Comparison of ENCODE assay signal across 7 mouse cellular contexts in the genomic region with DNA sequence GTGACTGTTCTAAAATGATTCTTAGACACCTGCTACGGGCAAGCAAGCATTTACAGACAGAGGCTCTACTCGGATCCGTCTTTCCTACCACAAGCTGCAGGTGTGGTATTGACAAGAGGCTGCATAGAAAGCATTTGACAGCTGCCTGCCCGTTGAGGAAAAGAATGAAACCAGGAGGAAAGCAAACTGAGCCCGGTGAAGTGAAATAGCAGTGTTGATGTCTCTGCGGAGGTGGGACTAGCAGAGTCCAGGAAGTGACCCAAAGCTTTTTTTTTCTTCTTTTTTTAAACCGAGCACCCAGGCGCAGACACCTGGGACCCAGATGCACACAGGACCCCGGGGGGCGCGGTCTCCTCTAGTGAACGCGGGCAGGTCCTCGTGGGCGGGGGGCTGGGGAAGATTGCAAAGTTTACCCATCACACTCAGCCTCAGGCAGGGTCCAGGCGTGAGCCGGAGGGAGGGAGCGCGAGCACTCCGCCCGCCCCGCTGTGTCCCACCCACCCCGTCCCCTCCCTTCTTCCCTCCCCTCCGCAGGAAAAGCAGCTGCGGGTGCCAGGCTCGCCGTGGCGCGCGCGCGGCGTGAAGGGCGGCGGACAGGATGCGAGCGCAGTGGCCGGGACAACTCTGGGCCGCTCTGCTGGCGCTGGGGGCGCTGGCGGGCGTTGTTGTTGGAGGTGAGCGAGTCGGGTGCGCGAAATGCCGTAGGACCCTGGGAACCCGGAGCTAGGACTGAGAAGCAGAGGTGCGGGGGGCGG. TPM values are rescaled to one million over a fixed set of nuclear protein-coding genes. Genes with fewer than 3 reads are reported as not detected.
DNase-seq lines count a peak whose midpoint lies in the region; ATAC-seq and TF ChIP-seq lines count a peak whose summit lies in the region.

A gene (plus strand): TSS at position 510 of the 755 bp plus-strand sequence.

- peaks cover 11% of the 10 kb centered on the region for H3K27me3 ChIP-seq in intestine, postnatal 0 days (replicated peaks; ENCODE audit: control insufficient read depth, insufficient read depth, low read length)
- peaks cover 26% of the 10 kb centered on the region for H3K27me3 ChIP-seq in limb, embryonic 15.5 days
- H3K27me3 ChIP-seq in midbrain, embryonic 15.5 days (replicated peaks), result peaks cover 18% of the 10 kb centered on the region

- peak; percentile 86 for DNase-seq in adrenal gland, adult 2 months
- DNase-seq in embryo, embryonic 11 days, result peak; percentile 88
- DNase-seq in heart, adult 11 months, result peak; percentile 97
- DNase-seq in spleen, postnatal 14 days (ENCODE audit: low spot score in 2 of 2), result peak; percentile 53 to 71

- H3K9ac ChIP-seq in intestine, postnatal 0 days (ENCODE audit: low read depth, low read length), result peak within 1 kb of the TSS; percentile 50
- peak within 1 kb of the TSS; percentile 39 for H3K9ac ChIP-seq in limb, embryonic 15.5 days
- peak within 1 kb of the TSS; percentile 41 for H3K9ac ChIP-seq in midbrain, embryonic 15.5 days

- WGBS in intestine, postnatal 0 days, result 1% methylated on average over 50 of the region's 51 CpGs
- 1% methylated on average over 45 of the region's 51 CpGs for WGBS in limb, embryonic 15.5 days
- under 1% methylated on average over 48 of the region's 51 CpGs for WGBS in midbrain, embryonic 15.5 days

- peak; percentile 73 for ATAC-seq in intestine, postnatal 0 days
- ATAC-seq in limb, embryonic 15.5 days (ENCODE audit: insufficient number of reproducible peaks, low FRiP score, low TSS enrichment, low read depth), result peak; percentile 62; the same call in 1 of the 2 replicates
- peak; percentile 90 for ATAC-seq in midbrain, embryonic 15.5 days (replicated peaks)

- 0 out of 2 replicates have a peak, but pooled peaks cover 3% of the 10 kb centered on the region for H3K4me1 ChIP-seq in intestine, postnatal 0 days (replicated peaks; ENCODE audit: control insufficient read depth, insufficient read depth, low read length)
- H3K4me1 ChIP-seq in limb, embryonic 15.5 days, result peaks cover 10% of the 10 kb centered on the region
- peaks cover 7% of the 10 kb centered on the region; the same call in 1 of the 2 replicates for H3K4me1 ChIP-seq in midbrain, embryonic 15.5 days

- no peaks in the 10 kb centered on the region for H3K9me3 ChIP-seq in intestine, postnatal 0 days (ENCODE audit: control insufficient read depth)
- H3K9me3 ChIP-seq in limb, embryonic 15.5 days, result no peaks in the 10 kb centered on the region
- H3K9me3 ChIP-seq in midbrain, embryonic 15.5 days, result no peaks in the 10 kb centered on the region

- H3K36me3 ChIP-seq in intestine, postnatal 0 days (ENCODE audit: control insufficient read depth, insufficient read depth), result no peaks in the 10 kb centered on the region
- H3K36me3 ChIP-seq in limb, embryonic 15.5 days, result no peaks in the 10 kb centered on the region
- no peaks in the 10 kb centered on the region for H3K36me3 ChIP-seq in midbrain, embryonic 15.5 days (replicated peaks)

- TF ChIP-seq CTCF in intestine, postnatal 0 days (IDR thresholded peaks at IDR 0.05; ENCODE audit: low read depth), result peak; percentile 71

- H3K27ac ChIP-seq in intestine, postnatal 0 days (ENCODE audit: low read depth, low read length), result peak within 1 kb of the TSS; percentile 64
- no peak within 1 kb of the TSS for H3K27ac ChIP-seq in limb, embryonic 15.5 days
- H3K27ac ChIP-seq in midbrain, embryonic 15.5 days, result no peak within 1 kb of the TSS

- H3K4me3 ChIP-seq in intestine, postnatal 0 days (ENCODE audit: low read depth, low read length), result peak within 1 kb of the TSS; percentile 47
- peak within 1 kb of the TSS; percentile 54 for H3K4me3 ChIP-seq in limb, embryonic 15.5 days
- peak within 1 kb of the TSS; percentile 51 for H3K4me3 ChIP-seq in midbrain, embryonic 15.5 days

- peak within 1 kb of the TSS; percentile 90 for H3K4me2 ChIP-seq in intestine, postnatal 0 days (replicated peaks; ENCODE audit: low read depth)
- peak within 1 kb of the TSS; percentile 93 for H3K4me2 ChIP-seq in limb, embryonic 15.5 days
- H3K4me2 ChIP-seq in midbrain, embryonic 15.5 days, result peak within 1 kb of the TSS; percentile 69

RNA-seq across cellular contexts. Expression of the gene that starts here (rescaled TPM):
- 10 to 100 TPM in 1 of 2 experiments, 1 to 10 TPM in 1; 4.9 to 11.2 TPM for total RNA-seq in adrenal gland, adult 2 months (2021)
- 3.3 and 3.7 TPM in 2 replicates for polyA plus RNA-seq in adrenal gland, adult 2 months (2012; rRNA removed)
- 5.3 and 6.1 TPM in 2 replicates for polyA plus RNA-seq in intestine, postnatal 0 days (2015; fragmentation: Nextera tagmentation; extraction: Ambion mirVana)
- 3.7 and 4.8 TPM in 2 replicates for polyA plus RNA-seq in limb, embryonic 15.5 days (2015; fragmentation: Nextera tagmentation; extraction: Ambion mirVana)
- polyA plus RNA-seq in midbrain, embryonic 15.5 days (2015; fragmentation: Nextera tagmentation; extraction: Ambion mirVana), result 0.72 and 0.80 TPM in 2 replicates

Comparison
In these comparisons a context has a peak if more than half of its experiments do, and no peak if none do; other contexts are left out.
1. Peak in ATAC-seq, H3K4me3 ChIP-seq, H3K9ac ChIP-seq and H3K4me2 ChIP-seq in midbrain, embryonic 15.5 days; RNA of the gene not detected or under 1 TPM.